Mouse (Mus musculus) limb, embryonic 12.5 days (tissue): Measurements from ENCODE around the gene Klhl5. TPM values are rescaled to one million over a fixed set of nuclear protein-coding genes. Genes with fewer than 3 reads are reported as not detected.

Experiments
- ATAC-seq: fragments of 200-750 bp; cut with Nextera tagmentation; 2 replicates; pipeline ENCODE4 v1.8.0; 2017; ENCODE audit warnings: low read depth, moderate TSS enrichment; ENCODE audit not compliant: insufficient number of reproducible peaks, insufficient read depth, low FRiP score, low TSS enrichment
- H3K27ac ChIP-seq: fragments of 300-500 bp; sonication (generic); 2 replicates; pipeline ENCODE4 v1.5.1; 2016; ENCODE audit warnings: mild to moderate bottlenecking, moderate library complexity
- H3K27me3 ChIP-seq: fragments of 300-500 bp; sonication (generic); 2 replicates; pipeline ENCODE4 v1.6.1; 2016; ENCODE audit warnings: mild to moderate bottlenecking, moderate library complexity
- H3K36me3 ChIP-seq: fragments of 300-500 bp; sonication (generic); 2 replicates; pipeline ENCODE4 v1.6.1; 2016; ENCODE audit warnings: mild to moderate bottlenecking, moderate library complexity
- H3K4me1 ChIP-seq: fragments of 300-500 bp; sonication (generic); replicated peaks from 2 replicates; pipeline ENCODE4 v1.6.1; 2016
- H3K4me2 ChIP-seq: fragments of 300-500 bp; sonication (generic); 2 replicates; pipeline ENCODE4 v1.6.1; 2016; ENCODE audit warnings: mild to moderate bottlenecking, moderate library complexity
- H3K4me3 ChIP-seq: fragments of 300-500 bp; sonication (generic); replicated peaks from 2 replicates; pipeline ENCODE4 v1.5.1; 2016; ENCODE audit warnings: mild to moderate bottlenecking
- H3K9ac ChIP-seq: fragments of 300-500 bp; sonication (generic); replicated peaks from 2 replicates; pipeline ENCODE4 v1.6.1; 2016; ENCODE audit warnings: mild to moderate bottlenecking, moderate library complexity
- H3K9me3 ChIP-seq: fragments of 300-500 bp; sonication (generic); 2 replicates; pipeline ENCODE4 v1.6.1; 2016; ENCODE audit warnings: mild to moderate bottlenecking, moderate library complexity
- WGBS: fragments of 180-500 bp; shearing (Covaris S2); methylation state at CpG from one replicate; pipeline ENCODE4 v1.1.7; 2016; 5-methylcytosine and 5-hydroxymethylcytosine counted together
- polyA plus RNA-seq: library from polyadenylated mRNA; unstranded; fragments of >200 nt; fragmentation: Nextera tagmentation; extraction: Ambion mirVana; gene quantifications from 2 replicates; pipeline ENCODE4 v1.2.1, GENCODE M21; 2016

The Klhl5 gene
- polyA plus RNA-seq, 1 experiment from 2014 or later, result 24.8 TPM

DNA sequence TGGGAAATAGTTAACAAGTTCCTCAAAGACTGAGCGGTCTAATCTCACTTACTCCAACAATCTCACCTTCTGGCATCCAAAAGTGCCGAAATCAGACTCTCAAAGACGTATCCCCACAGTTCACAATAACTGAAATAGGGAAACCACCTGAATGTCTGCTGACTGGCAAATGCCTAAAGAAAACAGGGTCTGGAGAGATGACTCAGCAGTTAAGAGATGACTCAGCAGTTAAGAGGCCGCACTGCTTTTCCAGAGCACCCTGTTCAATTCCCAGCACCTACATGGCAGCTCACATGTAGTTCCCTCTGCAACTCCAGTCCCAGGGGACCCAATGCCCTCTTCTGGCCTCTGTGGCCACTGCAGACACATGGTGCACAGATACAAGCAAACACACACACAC lies 29.3 kb upstream of the Klhl5 start:
- Histone ChIP-seq H3K9me3 (no peaks in the 10 kb centered on the region), H3K4me1 (peaks cover 8% of the 10 kb centered on the region; the same call in 1 of the 2 replicates), H3K4me2 (no peak overlapping the region), H3K4me3 (no peak overlapping the region), H3K27ac (no peak overlapping the region), H3K9ac (no peak overlapping the region), H3K27me3 (no peaks in the 10 kb centered on the region), H3K36me3 (no peaks in the 10 kb centered on the region)
- 88% methylated on average over 4 of the region's 4 CpGs for WGBS
- no peak for ATAC-seq

DNA sequence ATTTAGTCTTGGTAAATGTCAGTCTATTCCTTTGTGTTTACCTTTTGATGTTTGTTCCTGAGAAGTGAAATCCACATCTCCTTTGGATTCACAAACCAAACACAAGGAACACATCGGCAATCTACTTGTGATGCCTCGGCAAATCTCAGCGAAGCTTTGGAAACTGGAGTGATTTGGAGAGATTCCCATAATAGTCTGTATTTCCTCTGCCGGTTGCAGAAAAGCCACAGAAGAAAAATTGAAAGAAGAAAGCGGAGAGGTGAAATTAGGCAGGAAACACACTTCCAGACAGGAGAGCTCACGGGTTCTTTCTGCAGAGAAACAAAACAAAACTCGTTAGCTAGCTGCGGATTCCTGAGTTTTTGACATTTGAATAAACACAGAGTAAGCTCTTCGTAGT lies 27.5 kb upstream of the Klhl5 start:
- Histone ChIP-seq H3K27ac (no peak overlapping the region), H3K9me3 (no peaks in the 10 kb centered on the region), H3K9ac (no peak overlapping the region), H3K4me2 (no peak overlapping the region), H3K4me1 (peaks cover 8% of the 10 kb centered on the region; the same call in 1 of the 2 replicates), H3K27me3 (no peaks in the 10 kb centered on the region), H3K36me3 (no peaks in the 10 kb centered on the region), H3K4me3 (no peak overlapping the region)
- no peak for ATAC-seq
- 76% methylated on average over 9 of the region's 9 CpGs for WGBS

DNA sequence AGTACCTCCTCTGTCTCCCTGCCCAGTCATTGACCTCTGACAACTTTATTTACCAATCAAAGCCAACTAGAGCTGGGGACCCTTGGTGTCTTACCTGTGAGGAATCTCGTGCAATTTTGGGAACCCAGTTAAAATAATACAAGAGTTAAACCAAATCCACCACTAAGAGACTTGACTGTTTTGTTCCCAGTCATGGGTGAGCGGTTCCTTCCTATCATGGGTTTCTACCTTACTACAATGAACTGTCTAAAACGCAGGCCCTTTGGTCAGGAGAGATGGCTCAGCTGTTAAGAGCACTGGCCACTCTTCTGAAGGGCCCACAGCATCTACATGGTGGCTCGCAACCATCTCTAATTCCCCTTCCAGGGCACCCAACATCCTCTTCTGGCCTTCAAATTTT lies 25.5 kb upstream of the Klhl5 start:
- no peak overlapping the region for H3K4me3 ChIP-seq
- H3K9me3 ChIP-seq, result no peaks in the 10 kb centered on the region
- no peak overlapping the region for H3K9ac ChIP-seq
- ATAC-seq, result no peak
- H3K4me1 ChIP-seq, result peaks cover 2% of the 10 kb centered on the region; the same call in 1 of the 2 replicates
- WGBS, result 86% methylated on average over 4 of the region's 4 CpGs
- H3K4me2 ChIP-seq, result no peak overlapping the region
- H3K36me3 ChIP-seq, result no peaks in the 10 kb centered on the region
- H3K27ac ChIP-seq, result no peak overlapping the region
- H3K27me3 ChIP-seq, result no peaks in the 10 kb centered on the region

DNA sequence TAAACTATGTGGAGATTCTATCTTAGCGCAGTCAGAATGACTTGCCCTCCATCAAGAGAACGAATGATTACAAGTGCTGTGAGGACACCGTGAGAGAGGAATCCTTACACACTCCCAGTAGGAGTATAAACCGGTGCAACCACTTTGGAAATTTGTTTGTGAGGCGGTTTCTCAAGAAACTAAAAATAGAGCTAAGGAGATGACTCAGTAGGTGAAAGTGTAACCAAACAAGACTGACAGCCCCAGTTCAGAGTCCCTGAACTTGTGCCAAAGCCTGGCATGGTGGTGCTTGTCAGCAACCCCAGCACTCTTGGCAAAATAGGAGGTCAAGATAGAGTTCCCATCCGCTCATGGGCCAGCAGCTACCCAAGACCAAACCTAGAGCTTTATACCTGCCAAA lies 20.8 kb upstream of the Klhl5 start:
- Histone ChIP-seq H3K27ac (no peak overlapping the region), H3K4me2 (no peak overlapping the region), H3K27me3 (no peaks in the 10 kb centered on the region), H3K4me1 (no peaks in the 10 kb centered on the region), H3K9me3 (no peaks in the 10 kb centered on the region), H3K36me3 (no peaks in the 10 kb centered on the region), H3K9ac (no peak overlapping the region), H3K4me3 (no peak overlapping the region)
- WGBS, result 83% methylated on average over 6 of the region's 6 CpGs
- no peak for ATAC-seq

DNA sequence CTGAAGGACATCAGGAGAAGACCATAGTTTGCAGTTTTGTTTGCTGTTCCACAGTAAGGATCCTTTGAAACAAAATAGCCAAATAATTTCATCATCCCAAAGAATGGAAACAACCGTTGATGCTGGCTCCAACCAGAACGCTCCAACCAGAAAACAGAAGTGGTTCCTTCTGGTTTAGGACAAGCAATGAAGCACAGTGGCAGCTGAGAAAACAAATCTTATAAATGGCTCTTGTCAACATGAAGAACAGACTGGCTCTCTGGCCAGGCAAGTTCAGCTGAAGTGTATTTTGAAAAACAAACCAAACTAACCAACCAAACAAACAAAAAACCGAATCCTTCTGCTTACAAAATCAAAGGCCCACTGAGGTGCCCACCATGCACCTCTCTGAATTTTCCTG lies 17.6 kb upstream of the Klhl5 start:
- Histone ChIP-seq H3K9ac (no peak overlapping the region), H3K27ac (no peak overlapping the region), H3K4me1 (peaks cover 18% of the 10 kb centered on the region), H3K9me3 (no peaks in the 10 kb centered on the region), H3K36me3 (no peaks in the 10 kb centered on the region), H3K4me2 (no peak overlapping the region), H3K27me3 (no peaks in the 10 kb centered on the region), H3K4me3 (no peak overlapping the region)
- no peak for ATAC-seq
- WGBS, result 70% methylated on average over 3 of the region's 3 CpGs

DNA sequence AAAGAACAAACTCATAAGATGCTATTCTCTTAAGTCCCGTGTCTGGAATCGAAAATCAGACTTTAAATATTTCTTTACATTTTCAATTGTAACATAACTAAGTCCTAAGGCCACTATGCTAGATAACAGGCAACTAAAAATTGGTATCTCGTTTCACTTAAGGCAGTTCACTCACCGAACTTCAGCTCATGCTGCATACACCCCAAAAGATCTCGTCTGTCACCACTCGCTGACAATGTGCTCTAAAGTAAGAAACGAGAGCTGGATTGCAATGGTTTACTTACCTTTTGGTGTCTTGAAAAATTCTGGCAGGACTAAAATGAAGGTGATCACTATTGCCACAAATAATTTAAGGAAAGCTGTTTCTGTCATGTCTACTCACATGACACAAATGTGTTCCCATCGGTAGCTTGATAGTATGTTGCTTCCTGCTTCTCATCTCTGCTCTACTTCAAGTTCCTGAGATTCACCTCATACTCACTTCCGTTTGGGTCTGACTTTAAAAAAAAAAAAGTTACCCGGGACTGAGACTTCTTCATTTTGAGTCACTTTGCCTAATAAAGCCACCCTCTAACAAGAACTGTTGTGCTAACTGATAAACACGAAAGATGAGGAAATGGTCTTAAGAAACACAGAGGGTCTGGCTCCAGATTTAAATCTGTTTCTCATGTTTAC lies 16.0 kb upstream of the Klhl5 start:
- no peaks in the 10 kb centered on the region for H3K9me3 ChIP-seq
- no peaks in the 10 kb centered on the region for H3K36me3 ChIP-seq
- no peak overlapping the region for H3K4me2 ChIP-seq
- WGBS, result 73% methylated on average over 11 of the region's 11 CpGs
- H3K27me3 ChIP-seq, result no peaks in the 10 kb centered on the region
- no peak overlapping the region for H3K4me3 ChIP-seq
- H3K27ac ChIP-seq, result no peak overlapping the region
- H3K4me1 ChIP-seq, result peaks cover 18% of the 10 kb centered on the region
- no peak overlapping the region for H3K9ac ChIP-seq
- no peak for ATAC-seq

DNA sequence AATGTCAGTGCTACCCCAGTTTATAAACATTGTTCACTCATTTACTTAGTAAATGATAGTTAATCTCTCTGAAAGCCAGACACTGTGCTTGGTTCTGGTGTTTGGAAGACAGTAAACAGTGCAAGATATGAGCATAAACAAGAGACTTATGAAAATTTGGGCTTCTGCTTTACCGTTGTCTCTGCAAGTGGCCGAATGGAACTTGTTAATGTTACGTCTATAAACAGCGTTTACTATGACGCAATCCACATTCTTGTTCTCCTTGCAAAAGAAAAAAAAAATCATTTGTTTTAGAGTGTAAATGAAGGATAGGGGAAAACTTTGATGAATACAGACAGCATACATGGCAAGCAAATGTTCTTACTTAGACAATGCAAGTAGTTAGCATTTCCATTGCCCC lies 15.4 kb upstream of the Klhl5 start, which contains the start of gene Tmem156:
Tmem156 (minus strand) TSS at position 212 of the 400 bp plus-strand sequence.
- 45% methylated on average over 5 of the region's 5 CpGs for WGBS

DNA sequence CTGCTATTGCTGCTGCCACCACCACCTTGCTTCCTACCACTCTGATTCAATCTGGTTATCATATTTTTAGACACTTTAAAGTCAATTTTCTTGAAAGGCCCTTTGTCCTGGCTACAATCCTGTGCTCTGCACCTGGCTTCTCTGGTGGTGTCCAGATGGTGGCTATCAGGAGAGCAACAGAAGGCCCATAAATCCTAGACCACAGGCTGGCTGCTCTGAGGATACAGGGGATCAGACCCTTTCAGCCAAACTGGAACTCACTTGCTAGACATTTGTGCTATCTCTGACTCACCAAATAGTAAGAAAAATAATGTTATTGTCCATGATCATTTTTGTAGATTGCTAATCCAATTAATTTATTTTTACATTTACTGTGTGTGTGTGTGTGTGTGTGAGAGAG lies 13.6 kb upstream of the Klhl5 start:
- Histone ChIP-seq H3K9ac (no peak overlapping the region), H3K4me2 (no peak overlapping the region), H3K9me3 (no peaks in the 10 kb centered on the region), H3K4me1 (peaks cover 18% of the 10 kb centered on the region), H3K27ac (no peak overlapping the region), H3K4me3 (no peak overlapping the region), H3K27me3 (no peaks in the 10 kb centered on the region), H3K36me3 (no peaks in the 10 kb centered on the region)
- 0 out of 2 replicates have a peak, but pooled peaks have one; percentile 52 for ATAC-seq

More for the DNA sequence above, 15.4 kb upstream of the Klhl5 start, which contains the start of gene Tmem156:
- no peaks in the 10 kb centered on the region for H3K36me3 ChIP-seq
- no peak within 1 kb of the TSS for H3K4me3 ChIP-seq
- no peak within 1 kb of the TSS for H3K4me2 ChIP-seq
- no peak for ATAC-seq
- H3K9me3 ChIP-seq, result no peaks in the 10 kb centered on the region
- no peaks in the 10 kb centered on the region for H3K27me3 ChIP-seq
- H3K4me1 ChIP-seq, result peaks cover 18% of the 10 kb centered on the region
- H3K9ac ChIP-seq, result no peak within 1 kb of the TSS
- H3K27ac ChIP-seq, result no peak within 1 kb of the TSS

DNA sequence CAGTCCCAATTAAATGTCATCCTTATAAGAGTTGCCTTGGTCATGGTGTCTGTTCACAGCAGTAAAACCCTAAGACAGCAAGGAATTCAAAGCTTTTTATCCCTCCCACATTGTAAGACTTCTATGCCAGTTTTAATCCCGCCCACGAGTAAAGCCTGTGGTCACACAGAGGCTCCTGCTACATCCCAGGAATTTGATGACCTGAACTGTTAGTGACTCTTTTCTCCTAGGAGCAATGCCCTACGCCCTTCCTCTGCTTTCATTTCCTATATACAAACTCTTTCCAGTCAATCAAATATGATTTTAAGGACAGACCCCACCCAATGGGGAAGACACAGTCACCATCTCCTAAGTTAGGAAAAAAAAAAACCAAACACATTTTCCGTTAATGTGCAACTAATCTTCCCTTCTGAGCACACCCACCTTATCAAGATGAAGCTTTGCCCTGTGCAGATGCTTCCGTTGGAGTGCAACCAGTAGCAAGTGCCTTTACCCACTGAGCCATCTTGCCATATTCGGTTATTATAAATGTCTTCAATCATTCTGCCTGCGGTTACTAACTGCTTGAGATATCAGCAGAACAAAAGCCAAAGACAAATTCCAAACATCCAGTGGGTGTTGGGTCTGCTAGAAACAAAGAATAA lies 12.3 kb upstream of the Klhl5 start:
- ATAC-seq, result no peak
- WGBS, result 93% methylated on average over 7 of the region's 7 CpGs

DNA sequence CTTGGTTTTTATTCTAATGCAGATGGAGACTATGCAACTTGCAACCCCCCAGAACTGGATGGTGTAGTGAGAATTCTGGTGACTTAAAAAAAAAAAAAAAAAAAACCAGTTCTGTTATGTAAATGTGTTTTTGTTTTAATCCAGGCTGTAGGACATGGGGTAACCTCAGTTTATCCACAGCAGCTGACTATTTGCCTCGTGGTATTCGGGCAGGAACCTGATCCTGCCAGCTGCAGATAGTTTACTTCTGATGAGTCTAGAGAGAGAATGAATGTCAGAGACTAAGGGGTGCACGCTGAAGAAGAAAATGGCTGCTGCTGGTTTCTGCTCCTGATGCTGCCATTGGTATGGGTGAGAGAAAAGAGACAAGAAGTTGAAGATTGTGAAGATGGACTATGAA lies 11.3 kb upstream of the Klhl5 start:
- ATAC-seq, result no peak
- H3K4me1 ChIP-seq, result peaks cover 23% of the 10 kb centered on the region
- no peak overlapping the region for H3K4me3 ChIP-seq
- H3K27me3 ChIP-seq, result no peaks in the 10 kb centered on the region
- no peak overlapping the region for H3K4me2 ChIP-seq
- no peaks in the 10 kb centered on the region for H3K9me3 ChIP-seq
- 76% methylated on average over 3 of the region's 3 CpGs for WGBS
- H3K27ac ChIP-seq, result no peak overlapping the region
- no peak overlapping the region for H3K9ac ChIP-seq
- no peaks in the 10 kb centered on the region for H3K36me3 ChIP-seq

More for the DNA sequence above, 12.3 kb upstream of the Klhl5 start:
- H3K36me3 ChIP-seq, result no peaks in the 10 kb centered on the region
- H3K4me2 ChIP-seq, result no peak overlapping the region
- no peak overlapping the region for H3K9ac ChIP-seq
- no peak overlapping the region for H3K27ac ChIP-seq
- H3K4me1 ChIP-seq, result peaks cover 19% of the 10 kb centered on the region
- H3K9me3 ChIP-seq, result no peaks in the 10 kb centered on the region
- no peak overlapping the region for H3K4me3 ChIP-seq
- H3K27me3 ChIP-seq, result no peaks in the 10 kb centered on the region

DNA sequence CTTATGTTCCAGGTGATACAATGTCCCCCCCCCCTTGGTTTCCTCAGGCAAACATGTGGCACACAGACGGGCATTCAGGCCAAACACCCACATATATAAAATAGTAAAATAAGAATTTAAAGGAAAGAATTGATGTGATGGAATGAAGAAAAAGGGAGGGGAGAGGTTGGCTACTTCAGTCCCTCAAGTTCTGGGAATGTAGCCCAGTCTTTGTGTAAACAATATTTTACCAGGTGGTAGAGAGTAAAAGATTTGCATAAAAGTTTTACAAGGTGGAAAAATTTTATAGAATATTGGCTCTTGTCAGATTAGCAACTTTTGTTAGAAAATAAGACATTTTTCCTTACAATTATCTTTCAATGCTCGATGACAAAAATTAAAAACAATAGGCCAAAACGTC lies 10.5 kb upstream of the Klhl5 start:
- H3K4me1 ChIP-seq, result peaks cover 23% of the 10 kb centered on the region
- H3K36me3 ChIP-seq, result no peaks in the 10 kb centered on the region
- no peak overlapping the region for H3K4me2 ChIP-seq
- no peaks in the 10 kb centered on the region for H3K9me3 ChIP-seq
- no peak overlapping the region for H3K4me3 ChIP-seq
- ATAC-seq, result no peak
- H3K27ac ChIP-seq, result no peak overlapping the region
- no peak overlapping the region for H3K9ac ChIP-seq
- 61% methylated on average over 3 of the region's 3 CpGs for WGBS
- no peaks in the 10 kb centered on the region for H3K27me3 ChIP-seq

DNA sequence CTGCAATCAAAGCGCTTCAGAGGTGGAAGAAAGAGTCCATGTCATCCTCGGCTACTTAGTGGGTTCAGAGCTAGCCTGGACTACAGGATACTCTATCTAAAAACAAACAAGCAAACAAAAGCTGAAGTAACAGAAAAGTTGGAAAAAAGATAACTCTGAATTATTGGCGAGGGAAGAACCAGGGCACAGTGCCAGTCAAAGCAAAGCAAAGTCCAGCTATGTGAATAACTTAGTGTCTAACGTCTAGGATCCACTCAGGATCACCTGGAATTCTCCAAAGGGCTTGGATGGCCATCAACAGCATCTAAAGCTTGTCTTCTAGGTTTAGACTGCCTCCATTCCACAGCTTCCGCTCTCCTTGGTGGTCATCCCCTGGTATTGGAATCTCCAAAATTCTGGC lies 9.9 kb upstream of the Klhl5 start:
- Histone ChIP-seq H3K27ac (no peak overlapping the region), H3K36me3 (no peaks in the 10 kb centered on the region), H3K4me2 (no peak overlapping the region), H3K9ac (no peak overlapping the region), H3K4me3 (no peak overlapping the region), H3K27me3 (no peaks in the 10 kb centered on the region), H3K4me1 (peaks cover 19% of the 10 kb centered on the region), H3K9me3 (no peaks in the 10 kb centered on the region)
- WGBS, result 88% methylated on average over 5 of the region's 5 CpGs
- no peak for ATAC-seq
